Mouse (Mus musculus) WW6 (cell line): Measurements from ENCODE around the gene Kcnip3.
A peak's percentile ranks its signal among the peaks of the same experiment; 100 is the strongest.

Source experiments
- DNase-seq: peaks from one replicate; pipeline ENCODE4 v3.0.0-alpha.2; 2013; ENCODE audit warnings: low read depth, low spot score

The Kcnip3 gene

DNA sequence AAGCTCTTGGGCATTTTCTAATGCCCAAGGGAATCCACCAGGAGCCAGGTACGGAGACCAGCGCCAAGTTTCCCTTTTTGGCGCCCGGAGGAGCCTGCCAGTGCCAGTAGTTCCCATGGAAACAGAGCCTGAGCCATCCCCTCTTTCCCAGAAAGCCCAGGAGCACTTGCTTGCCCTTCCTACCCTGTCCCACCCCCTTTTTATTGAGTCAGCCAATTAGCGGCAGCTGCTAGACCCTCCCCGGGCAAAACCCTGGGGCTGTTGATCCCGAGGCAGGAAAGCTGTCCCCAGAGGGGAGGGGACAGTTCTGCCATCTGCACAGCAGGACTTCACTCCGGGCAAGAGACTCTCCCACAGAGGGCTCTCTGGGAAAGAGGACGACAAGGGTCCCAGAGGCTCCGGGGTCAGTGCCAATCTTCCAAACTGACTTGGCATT lies at the start of gene Kcnip3:
Gene Kcnip3, minus strand, starts transcription at position 89 of the 436 bp plus-strand sequence.
- DNase-seq = no peak

DNA sequence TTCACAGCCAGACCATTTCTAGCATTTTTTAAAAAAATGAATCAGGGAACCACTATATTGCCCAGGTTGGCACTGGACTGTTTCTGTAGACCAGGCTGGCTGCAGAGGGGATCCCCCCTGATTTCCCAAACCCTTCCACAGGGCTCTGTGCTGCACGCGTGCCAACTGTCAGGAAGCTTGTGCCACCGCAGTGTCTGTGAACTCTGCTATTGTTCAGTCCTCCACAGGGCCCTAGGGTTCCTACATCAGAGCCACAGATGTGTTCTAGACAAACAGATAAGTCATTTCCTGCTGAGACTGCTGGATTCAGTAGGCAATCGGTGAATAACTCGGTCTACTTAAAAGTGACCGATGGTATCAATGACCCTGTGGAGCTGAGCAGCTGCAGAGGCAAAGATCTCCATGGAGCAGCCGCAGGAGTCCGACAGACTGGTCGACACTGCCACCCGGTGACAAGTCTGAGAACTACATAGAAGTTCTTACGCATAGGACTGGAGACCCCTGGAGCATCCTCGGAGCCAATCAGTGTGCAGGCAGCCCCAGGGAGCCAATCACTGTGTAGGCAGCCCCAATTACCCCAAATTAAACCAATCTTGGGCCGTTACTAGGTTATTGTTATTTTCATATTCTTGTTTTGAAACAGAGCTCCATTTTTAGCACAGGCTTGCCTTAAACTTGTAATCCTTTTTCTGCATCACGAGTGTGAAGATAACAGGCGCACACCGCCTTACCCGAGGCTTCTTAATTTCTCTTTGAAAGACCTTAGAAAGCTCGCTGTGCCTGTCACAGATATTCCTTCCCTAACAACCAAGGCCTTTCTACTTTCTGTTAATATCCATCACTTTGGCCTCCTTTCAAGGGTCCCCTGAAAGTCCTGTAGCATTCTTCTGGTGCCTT lies 37.4 kb upstream of the Kcnip3 start:
- DNase-seq = peak; percentile 71

DNA sequence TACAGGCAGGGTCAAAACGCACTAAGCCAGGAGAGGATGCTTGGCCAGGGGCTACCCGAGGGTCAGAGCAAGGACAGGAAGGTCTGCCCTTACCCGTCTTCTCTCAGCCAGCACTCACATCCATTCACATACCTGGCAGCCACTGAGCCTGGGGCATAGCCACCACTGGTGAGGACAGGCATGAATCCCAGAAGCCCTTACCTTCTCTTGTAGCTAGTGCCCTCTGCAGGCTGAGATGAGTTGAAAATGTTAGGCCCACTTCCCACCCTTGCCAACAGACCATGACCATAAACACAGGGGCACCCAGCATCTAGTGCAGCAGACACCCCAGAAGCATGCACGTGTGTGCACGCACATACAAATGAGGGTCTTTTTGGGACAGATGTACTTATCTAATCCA lies 29.2 kb upstream of the Kcnip3 start:
- no peak for DNase-seq

DNA sequence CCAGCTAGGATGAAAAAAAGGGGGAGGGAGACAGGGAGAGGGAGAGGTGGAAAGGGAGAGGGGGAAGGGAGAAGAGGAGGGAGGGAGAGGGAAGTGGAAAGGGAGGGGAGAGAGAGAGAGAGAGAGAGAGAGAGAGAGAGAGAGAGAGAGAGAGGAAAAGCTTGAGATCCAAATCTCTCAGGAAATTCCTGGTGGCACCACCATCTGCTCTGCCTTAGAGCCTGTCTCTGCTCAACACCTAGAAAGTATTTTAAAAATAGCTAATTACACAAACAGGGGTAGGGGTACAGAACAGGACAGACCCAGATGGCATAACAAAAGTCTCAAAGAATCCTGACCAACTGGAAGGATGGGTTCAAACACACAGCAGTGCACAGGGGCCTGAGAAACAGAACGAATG lies 28.6 kb upstream of the Kcnip3 start:
- no peak for DNase-seq

DNA sequence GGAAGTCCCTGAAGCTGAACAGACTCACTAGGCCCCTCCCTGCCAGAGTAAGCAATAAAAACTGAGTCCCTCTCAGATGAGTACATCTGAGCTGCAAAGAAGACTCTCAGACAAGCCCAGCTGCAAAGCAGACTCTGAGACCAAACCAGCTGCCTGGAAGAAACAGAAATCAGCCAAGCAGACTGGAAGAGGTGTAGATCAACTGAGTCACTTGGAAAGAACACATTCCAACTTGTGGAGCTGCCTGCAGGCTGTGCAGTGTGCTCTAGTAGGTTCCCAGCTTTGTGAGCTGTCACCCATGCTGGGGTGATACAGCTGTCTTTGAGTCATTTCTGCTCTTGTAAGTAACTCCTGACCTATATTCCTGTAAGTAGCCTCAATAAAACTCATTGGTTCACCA lies 27.8 kb upstream of the Kcnip3 start:
- no peak for DNase-seq

DNA sequence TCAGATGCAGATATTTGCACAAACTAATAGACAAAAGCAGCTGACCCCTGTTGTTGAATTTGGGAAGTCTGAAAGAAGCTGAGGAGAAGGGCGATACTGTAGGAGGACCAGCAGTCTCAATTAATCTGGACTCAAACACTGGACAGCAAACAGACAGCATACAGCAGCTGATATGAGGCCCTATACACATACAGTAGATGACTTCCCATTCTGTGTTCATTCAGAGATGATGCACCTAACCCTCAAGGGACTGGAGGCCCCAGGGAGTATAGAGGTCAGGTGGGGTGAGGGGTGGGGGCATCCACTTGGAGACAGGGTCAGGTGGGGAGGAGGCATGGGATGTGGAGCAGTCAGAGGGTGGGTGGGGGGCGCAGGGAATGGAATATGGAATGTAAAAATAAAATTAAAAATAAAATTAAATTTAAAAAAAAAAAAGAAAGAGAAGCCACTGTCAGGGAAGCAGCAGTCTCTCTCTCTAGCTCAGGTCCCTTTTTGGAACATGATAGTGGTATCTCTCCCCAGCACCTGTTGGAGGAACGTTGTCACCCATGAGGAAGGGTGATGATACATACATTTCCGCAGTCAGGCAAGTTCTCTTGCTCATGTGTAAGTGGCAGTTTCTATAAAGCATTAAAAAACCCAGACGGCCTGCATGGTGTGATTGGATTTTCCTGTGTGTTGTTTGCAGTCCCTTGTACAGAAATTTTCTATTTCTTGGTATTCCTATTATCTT lies 26.6 kb upstream of the Kcnip3 start:
- DNase-seq = no peak

DNA sequence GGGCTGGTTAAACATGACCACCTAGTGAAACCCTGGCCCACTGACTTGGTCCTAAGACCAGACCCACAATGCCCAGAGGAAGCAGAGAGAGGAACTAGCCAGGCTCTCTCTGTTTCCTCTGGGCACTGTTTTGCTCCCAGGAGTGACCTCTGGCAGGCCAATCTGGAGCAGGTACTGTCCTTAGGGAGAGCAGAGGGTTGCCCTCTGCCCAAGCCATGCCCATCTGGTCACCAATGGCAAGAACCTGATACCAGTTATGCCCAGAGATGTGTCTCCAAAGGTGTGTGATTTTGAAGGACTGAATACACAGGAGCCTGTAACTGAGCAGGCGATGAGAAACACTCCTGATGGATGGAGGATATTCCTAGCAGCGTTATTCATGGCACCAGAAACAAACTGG lies 19.8 kb upstream of the Kcnip3 start:
- no peak for DNase-seq

DNA sequence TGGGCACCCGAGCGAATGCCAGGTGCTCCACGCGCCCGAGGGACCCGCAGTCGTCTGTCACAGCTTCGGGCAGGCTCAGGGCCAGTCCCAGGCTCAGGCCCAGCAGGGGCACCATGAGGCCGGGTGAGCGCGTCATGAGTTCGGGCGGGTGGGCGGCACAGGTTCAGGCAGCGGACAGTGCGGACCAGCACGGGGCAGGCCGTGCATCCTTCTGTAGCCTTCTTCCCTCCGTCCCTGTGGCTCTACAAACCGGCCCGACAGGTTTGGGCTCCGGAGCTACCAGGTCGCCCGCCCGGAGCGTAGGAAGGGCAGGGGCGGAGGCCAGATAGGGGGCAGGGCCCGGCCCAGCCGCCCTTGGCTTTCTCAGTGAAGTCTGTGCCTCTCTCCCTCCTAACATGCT lies 19.3 kb upstream of the Kcnip3 start, which contains the start of gene Prom2:
Gene Prom2, minus strand, starts transcription at position 283 of the 400 bp plus-strand sequence.
- DNase-seq = no peak

DNA sequence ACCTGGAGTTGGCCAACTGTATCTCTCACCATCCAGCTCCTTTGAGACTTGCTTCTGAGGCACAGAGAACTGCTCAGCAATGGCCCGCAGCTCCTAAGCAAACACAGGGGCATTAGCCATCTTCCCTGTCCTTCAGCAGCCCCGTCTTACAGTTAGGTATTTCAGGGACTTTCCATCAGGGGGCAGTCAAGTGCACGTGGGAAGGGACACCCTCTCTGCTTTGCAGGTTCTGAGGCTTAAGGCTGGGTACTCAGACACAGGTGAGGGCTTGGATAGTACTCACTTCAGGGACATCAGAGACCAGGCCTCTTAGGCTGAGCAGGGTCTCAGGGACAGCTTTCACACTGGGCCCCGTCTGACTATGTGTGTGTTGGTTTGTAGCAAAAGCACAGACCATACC lies 17.6 kb upstream of the Kcnip3 start:
- DNase-seq = no peak

DNA sequence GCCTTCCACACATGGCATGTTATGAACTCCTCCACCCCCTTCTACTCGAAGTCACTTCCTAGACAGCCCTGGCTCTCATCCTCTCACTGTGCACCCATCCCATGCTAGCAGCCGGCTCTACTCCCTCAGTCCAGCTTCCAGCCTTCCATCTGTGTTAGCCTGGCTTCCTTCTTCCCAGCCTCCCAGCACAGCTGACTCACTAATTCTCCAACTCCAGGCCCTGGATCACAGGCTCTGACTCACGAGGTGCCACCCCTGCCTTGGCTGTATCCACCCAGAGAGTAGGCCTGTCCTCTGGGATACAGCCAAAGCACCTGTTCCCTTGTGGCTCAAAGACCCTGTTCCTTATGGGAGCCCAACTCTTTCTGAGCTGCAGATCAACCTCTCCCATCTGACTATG lies 15.7 kb upstream of the Kcnip3 start:
- no peak for DNase-seq

DNA sequence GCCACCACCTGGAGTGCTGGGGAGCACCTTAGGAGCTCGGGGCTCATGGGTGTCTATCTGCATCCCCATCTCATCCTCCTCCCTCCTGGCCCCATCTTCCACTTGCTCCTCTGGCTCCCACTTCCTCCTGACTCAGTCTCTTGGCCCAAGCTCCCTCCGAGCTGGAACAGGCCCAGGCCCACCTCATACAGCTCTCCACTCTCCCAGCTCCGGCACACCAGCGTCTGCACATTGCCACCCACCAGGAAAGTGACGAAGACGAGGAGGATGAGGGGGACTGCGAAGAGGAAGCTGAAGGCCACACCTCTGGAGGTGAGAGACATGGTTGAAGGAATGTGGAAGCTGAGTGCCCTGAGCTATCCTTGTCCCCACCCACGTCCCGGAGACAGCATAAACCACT lies 13.5 kb upstream of the Kcnip3 start:
- DNase-seq = no peak

DNA sequence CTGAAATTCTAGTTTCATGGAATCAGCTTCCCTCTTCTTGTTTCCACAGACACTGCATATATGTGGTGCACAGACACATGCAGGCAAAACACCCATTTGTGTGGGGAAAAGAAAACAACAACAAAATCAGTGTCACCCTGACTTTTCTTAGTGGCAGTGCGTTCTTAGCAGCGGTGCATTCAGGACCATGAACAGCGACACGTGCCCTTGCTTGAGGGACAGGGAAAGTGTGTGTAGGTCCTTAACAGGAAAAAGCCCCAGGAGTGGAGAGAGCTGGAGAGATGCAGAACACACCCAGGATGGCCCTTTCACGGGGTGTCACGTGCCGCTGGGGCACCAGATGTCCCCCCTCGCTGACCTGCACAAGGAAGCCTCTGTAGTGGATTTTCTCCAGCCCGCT lies 10.5 kb upstream of the Kcnip3 start:
- DNase-seq = peak; percentile 29

DNA sequence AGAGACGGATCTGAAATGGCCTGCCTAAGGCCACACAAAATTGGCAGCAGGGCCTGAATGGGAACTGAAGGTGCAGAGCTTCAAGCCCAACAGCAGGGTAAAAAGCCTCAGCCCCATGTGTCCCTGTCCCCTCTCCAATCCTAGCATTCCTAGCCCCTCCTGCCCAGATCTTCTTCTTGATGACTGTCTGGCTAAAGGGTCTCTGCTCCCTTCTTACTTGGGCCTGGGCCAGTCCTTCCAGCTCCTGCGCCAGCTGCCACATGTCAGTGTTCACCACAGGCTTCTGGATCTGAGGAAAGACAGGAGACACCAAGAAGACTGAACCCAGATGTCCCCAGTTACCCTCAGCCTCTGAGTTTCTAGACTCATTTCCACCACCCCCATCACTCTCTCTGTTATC lies 9.7 kb upstream of the Kcnip3 start:
- DNase-seq = no peak

DNA sequence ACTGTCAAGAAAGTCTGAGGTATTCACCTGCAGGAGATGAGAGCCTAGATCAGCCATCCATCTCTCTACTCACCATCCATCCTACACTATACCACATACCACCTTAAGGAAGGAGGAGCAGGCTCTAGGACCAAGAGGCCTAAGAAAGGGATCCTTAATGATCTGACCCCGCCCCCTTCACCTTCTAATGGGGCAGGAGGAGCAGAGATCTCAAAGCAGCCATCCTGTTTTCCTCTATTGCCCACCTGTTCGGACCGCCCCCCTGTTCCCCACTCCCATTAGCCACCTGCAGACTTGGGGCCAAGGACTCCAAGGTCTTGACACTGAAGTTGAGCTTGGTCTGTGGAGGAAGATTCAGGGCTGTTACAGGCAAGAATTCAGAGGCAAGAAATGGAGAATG lies 8.5 kb upstream of the Kcnip3 start:
- DNase-seq = no peak

DNA sequence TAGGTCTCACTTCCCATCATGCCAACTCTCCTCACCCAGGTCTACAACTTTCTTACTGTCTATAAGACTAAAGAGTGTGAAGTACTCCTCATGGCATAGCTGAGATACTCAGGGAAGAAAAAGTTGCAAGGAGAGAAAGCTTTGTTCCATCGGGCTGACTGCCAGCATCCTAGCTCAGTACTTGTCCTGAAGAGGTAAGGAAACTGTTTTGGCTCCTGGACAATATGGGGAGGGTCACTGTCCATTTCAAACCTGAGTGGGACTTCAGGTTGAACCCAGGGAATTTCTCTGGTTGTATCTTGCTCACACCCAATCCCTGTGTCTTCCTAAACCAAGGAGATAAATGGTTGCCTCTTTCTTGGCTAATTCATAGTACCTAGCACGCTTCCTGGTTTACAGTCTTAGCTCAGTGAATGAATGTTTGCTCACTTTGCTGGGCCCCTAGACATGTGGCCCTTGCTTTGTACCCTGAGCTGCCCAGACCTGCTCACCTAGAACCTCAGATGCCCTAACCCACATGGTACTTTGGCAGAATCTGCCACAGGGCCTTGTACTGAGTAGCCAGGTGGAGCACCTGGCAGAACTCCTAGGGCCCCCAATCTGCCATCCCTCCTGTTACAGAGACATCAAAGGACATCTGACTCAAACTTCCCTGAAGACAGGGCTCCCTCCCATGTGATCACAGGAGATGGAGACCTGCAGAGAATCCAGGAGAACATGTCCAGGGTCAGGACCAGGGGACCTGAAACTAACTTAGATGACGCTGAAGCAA lies 3.3 kb upstream of the Kcnip3 start:
- no peak for DNase-seq

DNA sequence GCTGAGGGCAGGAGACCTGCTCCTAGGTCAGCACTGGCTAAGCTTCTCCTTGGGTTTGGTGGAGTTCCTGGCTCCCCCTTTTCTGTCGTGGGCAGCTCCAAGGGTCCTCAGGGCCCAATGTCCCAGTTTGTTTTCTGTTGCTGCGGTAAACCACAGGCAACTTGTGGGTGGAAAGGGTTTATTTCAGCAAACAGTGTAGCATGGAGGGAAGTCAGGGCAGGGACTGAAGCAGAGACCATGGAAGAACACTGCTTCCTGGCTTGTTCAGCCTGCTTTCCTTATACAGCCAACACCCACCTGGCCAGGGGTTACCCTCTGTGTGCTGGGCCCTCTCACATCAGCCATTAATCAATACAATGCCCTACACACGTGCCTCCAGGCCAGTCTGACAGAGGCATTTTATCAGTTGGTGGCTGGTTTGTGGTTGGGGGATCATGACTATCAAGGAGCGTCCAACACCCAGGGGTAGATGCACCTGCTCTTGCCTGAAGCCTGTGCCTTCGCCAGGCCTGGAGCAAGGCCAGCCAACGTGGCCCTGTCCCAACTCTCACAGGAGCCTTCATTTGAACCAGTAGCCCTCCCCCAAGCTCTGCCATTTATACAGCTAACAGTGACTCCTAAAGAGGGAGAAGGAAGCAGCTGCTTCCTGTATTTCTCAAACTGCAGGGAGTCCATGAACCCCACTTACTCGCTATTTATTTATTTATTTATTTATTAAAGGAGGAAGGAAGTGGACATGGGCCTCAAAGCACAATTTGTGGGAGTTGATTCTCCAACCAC lies 2.2 kb upstream of the Kcnip3 start:
- DNase-seq = no peak

DNA sequence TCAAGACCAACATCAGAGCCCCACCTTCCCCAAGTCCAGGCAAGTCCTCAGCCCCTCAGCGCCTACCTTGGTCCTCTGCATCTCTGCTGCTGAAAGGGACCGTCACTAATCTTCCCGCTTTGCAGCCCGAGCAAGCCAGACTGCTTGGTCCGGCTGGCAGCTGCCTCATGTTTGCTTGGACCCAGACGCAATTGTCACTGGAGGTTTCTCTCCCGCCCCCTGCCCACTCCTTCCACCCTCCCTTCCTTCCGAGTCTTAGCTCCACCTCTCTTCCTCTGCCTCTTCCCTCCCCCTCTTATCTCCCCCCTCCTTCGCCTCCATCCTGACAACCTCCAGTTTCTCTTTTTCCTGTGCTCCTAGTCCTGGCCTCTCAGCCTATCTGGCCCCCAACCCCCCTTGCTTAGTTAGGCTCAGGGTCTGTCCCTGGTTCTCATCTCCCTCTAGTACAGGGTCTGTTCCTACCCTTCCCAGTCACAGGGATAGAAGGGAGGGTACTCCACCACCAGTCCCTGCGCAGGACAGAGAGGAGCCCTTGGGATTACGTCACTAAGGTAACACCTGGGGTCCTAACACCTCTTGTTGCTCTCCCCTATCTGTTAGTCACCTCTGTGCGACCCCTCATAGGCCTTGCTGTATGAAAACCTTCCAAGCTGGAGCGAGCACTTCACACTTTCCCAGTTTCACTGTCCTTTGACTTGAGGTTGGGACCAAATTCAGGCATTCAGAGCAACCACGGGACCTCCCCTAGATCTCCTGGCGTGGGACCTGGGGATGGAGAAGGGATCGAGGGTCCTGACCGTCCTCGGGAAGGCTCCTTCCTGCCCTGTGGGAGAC lies 505 bp downstream of the Kcnip3 start:
- DNase-seq = no peak

DNA sequence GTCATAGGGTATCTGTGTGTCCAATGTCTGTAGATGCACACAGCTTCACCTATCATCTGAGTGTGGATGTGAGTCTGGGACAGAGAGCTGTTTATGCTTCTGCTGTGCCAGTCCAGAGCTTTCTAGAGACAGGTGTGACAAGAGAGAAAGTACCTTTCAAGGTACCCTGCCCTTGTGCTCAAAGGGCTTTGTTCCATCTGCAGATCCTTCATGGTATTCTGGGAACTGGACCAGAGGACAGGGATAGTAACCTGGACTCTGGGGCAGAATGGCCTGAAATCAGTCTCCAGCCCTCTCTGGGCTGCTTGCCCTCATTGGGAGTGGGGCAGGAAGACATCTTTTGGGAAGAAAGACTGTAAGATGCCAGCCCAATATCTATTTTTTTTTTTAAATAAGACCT lies 1.8 kb downstream of the Kcnip3 start:
- no peak for DNase-seq

DNA sequence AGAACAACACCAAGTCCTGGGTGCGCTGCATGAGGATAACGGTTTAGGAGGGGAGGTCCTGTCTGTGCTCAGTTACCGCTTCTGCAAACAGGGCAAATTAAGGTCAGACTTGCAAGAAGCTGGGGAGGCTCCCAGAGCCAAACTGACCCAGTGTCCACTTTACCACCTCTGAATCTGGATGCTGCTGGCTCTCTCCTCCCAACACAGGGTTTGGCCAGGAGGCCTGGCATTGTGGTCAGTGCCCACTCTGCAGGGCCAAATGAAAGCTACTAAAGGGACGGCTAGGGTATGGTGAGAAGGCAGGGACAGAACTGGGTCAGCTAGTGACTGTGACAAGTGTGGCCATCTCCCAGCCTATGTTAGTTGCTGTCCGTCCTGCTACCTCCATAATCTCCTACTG lies 2.6 kb downstream of the Kcnip3 start:
- no peak for DNase-seq

DNA sequence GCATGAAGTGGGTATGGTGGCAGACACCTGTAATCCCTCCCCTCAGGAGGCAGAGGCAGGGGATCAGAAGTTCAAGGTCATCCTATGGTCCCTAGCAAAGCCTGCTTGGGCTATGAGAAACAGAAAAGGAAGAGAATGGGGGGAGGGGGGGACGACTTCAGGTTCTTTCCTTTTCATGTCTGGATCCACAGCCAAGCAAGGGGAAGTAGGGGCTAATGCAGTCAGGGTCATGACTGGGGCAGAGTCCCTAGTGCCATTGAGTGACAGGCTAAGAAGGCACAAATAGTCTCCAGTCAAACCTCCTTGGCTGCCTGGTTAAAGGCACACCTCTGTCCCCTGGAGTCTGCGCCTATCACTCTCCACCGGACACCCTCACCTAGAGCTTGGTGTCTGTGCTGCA lies 3.1 kb downstream of the Kcnip3 start:
- no peak for DNase-seq
